Mouse (Mus musculus): Measurements from ENCODE around the gene Fam129b. TPM values are rescaled to one million over a fixed set of nuclear protein-coding genes. Genes with fewer than 3 reads are reported as not detected.

Gene Fam129b
- polyA plus RNA-seq, 1 experiment from 2014 or later = 47.9 TPM

DNA sequence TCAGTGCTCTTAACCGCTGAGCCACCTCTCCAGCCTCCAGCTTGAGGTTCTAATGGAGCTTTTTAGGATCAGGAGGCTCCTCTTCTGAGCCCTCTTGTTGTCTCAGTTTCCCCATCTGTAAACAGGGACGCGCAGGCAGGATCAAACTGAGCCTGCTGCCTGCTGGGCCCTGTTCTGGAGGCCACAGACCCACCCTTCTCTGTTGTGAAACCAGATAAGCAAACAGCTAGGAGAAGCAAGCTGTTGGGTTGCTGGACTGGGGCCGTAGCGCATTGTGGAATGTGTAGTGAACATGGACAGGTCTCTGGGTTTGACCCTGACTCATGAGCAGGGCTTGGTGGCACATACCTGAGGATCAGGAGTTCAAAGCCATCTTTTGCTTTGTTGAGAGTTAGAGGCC lies 28.7 kb downstream of the Fam129b start:
- Histone ChIP-seq H3K27me3 (ENCODE audit: low read depth, poor library complexity, severe bottlenecking) (no peaks in the 10 kb centered on the region), H3K27ac (no peak overlapping the region), H3K4me1 (peaks cover 43% of the 10 kb centered on the region), H3K4me3 (no peak overlapping the region), H3K9me3 (replicated peaks) (no peaks in the 10 kb centered on the region), H3K36me3 (peaks cover 23% of the 10 kb centered on the region)
- DNase-seq (ENCODE audit: low spot score) = no peak
- WGBS = 90% methylated on average over 5 of the region's 5 CpGs

DNA sequence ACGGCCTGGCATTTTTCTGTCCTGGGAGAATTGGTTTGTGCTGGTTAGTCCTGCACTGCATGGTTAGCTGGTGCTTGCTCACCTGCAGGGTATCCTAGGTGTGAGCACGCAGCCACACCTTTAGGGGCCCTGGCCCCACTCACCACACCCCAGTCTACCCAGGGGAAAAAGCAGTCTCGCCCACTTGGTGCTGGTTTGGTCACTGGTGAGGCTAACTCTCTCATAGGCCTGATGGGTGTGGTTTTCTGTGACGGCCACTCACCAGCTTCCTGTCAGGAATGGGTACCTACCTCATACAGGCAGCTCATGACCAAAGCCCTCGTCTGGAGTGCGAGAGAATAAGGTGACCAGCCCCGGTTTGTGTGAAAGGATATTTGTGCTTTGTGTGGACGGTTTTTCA lies 29.4 kb downstream of the Fam129b start:
- WGBS = 83% methylated on average over 8 of the region's 8 CpGs
- DNase-seq (ENCODE audit: low spot score) = no peak
- peaks cover 43% of the 10 kb centered on the region for H3K4me1 ChIP-seq
- no peaks in the 10 kb centered on the region for H3K27me3 ChIP-seq (ENCODE audit: low read depth, poor library complexity, severe bottlenecking)
- no peaks in the 10 kb centered on the region for H3K9me3 ChIP-seq (replicated peaks)
- H3K27ac ChIP-seq = no peak overlapping the region
- peaks cover 30% of the 10 kb centered on the region for H3K36me3 ChIP-seq
- H3K4me3 ChIP-seq = no peak overlapping the region

GRCm38 (mm10) chr2:32907442-32907841 lies 31.5 kb downstream of the Fam129b start:
- H3K4me3 ChIP-seq = no peak overlapping the region
- H3K9me3 ChIP-seq (replicated peaks) = no peaks in the 10 kb centered on the region
- no peak for DNase-seq (ENCODE audit: low spot score)
- 76% methylated on average over 8 of the region's 8 CpGs for WGBS
- H3K4me1 ChIP-seq = peaks cover 38% of the 10 kb centered on the region
- H3K27ac ChIP-seq = peak overlapping the region; percentile 81
- no peaks in the 10 kb centered on the region for H3K27me3 ChIP-seq (ENCODE audit: low read depth, poor library complexity, severe bottlenecking)
- peaks cover 42% of the 10 kb centered on the region for H3K36me3 ChIP-seq

DNA sequence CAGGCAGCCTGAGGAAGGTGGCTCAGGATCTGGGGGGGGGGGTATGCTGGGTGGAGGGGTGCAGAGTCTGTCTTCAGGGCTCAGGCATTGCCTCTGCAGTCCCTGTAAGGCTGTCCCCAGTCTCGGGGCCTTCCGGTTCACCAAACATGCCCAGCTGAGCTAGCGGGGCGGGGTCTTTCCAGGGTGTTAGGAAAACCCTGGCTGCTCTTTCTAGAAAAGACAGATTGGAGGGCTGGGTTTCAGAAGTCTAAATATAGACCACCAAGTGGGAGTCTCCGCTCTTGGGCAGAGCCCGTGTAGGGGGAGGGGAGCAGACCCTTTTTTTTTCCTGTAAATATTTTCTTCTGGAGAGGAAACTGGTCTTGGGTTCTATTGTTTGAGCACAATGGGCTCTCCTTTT lies 32.4 kb downstream of the Fam129b start:
- WGBS = 29% methylated on average over 6 of the region's 6 CpGs
- H3K36me3 ChIP-seq = peaks cover 47% of the 10 kb centered on the region
- no peak overlapping the region for H3K4me3 ChIP-seq
- H3K27ac ChIP-seq = peak overlapping the region; percentile 81
- no peak for DNase-seq (ENCODE audit: low spot score)
- no peaks in the 10 kb centered on the region for H3K27me3 ChIP-seq (ENCODE audit: low read depth, poor library complexity, severe bottlenecking)
- no peaks in the 10 kb centered on the region for H3K9me3 ChIP-seq (replicated peaks)
- H3K4me1 ChIP-seq = peaks cover 38% of the 10 kb centered on the region

GRCm38 (mm10) chr2:32908796-32909195 lies 32.9 kb downstream of the Fam129b start:
- Histone ChIP-seq H3K27ac (peak overlapping the region; percentile 81), H3K27me3 (ENCODE audit: low read depth, poor library complexity, severe bottlenecking) (no peaks in the 10 kb centered on the region), H3K36me3 (peaks cover 49% of the 10 kb centered on the region), H3K9me3 (replicated peaks) (no peaks in the 10 kb centered on the region), H3K4me1 (peaks cover 38% of the 10 kb centered on the region), H3K4me3 (no peak overlapping the region)
- no peak for DNase-seq (ENCODE audit: low spot score)
- WGBS = 69% methylated on average over 11 of the region's 11 CpGs

DNA sequence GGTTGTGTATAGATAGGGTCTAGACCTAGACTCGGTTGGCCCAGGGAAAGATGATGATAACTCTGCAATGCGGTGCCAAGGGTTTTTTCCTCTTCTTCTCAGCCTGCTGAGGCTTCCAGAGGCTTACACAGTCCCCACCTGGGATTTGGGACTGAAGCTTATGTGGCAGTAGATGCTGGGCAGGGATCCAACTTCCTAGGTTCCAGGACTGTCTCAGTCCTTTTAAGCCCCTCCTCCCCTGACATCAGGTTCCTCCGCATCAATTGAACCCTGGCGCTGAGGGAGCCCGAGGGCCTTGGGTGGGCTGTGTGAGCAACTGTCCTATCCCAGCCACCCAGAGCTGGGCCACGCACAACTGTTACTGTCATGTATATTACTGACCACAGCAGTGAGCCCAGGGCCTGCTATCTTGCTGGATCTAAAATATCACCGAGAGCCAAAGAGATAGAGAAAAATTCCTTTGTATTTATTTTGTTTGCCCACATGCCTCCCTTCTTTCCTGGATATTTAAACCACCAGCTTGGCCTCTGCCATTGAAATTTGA lies 35.8 kb downstream of the Fam129b start:
- DNase-seq (ENCODE audit: low spot score) = no peak
- Histone ChIP-seq H3K27ac (no peak overlapping the region), H3K9me3 (replicated peaks) (no peaks in the 10 kb centered on the region), H3K4me3 (no peak overlapping the region), H3K36me3 (peaks cover 52% of the 10 kb centered on the region), H3K27me3 (ENCODE audit: low read depth, poor library complexity, severe bottlenecking) (no peaks in the 10 kb centered on the region), H3K4me1 (peaks cover 46% of the 10 kb centered on the region)
- WGBS = 87% methylated on average over 7 of the region's 7 CpGs

- peaks cover 45% of the 10 kb centered on the region for H3K4me1 ChIP-seq
- DNase-seq (ENCODE audit: low spot score) = peak; percentile 88
- no peak overlapping the region for H3K27ac ChIP-seq
- H3K27me3 ChIP-seq (ENCODE audit: low read depth, poor library complexity, severe bottlenecking) = no peaks in the 10 kb centered on the region
- H3K9me3 ChIP-seq (replicated peaks) = no peaks in the 10 kb centered on the region
- H3K4me3 ChIP-seq = no peak overlapping the region
- peaks cover 52% of the 10 kb centered on the region for H3K36me3 ChIP-seq
- 31% methylated on average over 19 of the region's 19 CpGs for WGBS
Observed at GRCm38 (mm10) chr2:32912210-32912804, 36.4 kb downstream of the Fam129b start.

DNA sequence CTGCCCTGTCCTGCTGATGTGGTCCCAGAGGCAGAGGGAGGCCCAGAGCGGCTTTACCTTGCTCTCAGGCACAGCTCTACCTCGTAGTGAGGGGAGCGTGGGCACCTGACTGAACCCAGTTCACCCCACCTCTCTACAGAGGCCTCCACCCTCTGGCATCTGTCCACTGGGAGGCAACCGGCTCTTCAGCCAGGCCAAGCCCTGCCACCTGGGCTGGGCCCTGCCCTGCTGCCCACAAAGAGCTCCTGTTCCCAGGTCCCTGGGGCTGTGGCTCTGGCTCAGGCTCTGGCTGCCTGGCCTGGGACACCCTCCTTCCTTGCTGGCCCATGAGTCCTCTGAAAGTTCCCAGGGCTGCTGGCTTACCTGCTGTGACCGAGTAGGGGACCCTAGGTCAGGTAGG lies 38.4 kb downstream of the Fam129b start:
- DNase-seq (ENCODE audit: low spot score) = no peak
- no peak overlapping the region for H3K4me3 ChIP-seq
- H3K4me1 ChIP-seq = peaks cover 45% of the 10 kb centered on the region
- peak overlapping the region; percentile 88 for H3K27ac ChIP-seq
- H3K36me3 ChIP-seq = peaks cover 61% of the 10 kb centered on the region
- no peaks in the 10 kb centered on the region for H3K9me3 ChIP-seq (replicated peaks)
- no peaks in the 10 kb centered on the region for H3K27me3 ChIP-seq (ENCODE audit: low read depth, poor library complexity, severe bottlenecking)
- 78% methylated on average over 5 of the region's 5 CpGs for WGBS

DNA sequence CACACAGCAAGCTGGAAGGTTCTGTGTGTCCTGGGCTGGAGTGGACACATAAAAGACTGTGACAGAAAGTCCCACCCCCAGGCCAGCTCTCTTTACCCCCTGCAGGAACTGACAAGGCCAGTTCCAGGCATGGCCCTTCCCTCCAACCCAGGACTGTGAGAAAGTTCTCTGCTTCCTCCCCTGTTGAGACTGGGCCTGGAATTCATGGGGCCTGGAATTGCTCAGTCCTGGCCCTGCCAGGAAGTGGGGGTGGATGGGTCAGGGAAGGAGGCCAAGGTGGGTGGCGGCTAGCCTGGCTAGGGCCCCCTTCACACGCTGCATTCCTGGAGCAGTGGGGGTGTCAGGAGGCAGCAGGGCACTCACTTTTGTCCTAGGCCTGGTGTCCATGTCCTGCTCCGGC lies 39.0 kb downstream of the Fam129b start:
- Histone ChIP-seq H3K4me3 (no peak overlapping the region), H3K27me3 (ENCODE audit: low read depth, poor library complexity, severe bottlenecking) (no peaks in the 10 kb centered on the region), H3K36me3 (peaks cover 61% of the 10 kb centered on the region), H3K27ac (peak overlapping the region; percentile 88), H3K4me1 (peaks cover 48% of the 10 kb centered on the region), H3K9me3 (replicated peaks) (no peaks in the 10 kb centered on the region)
- peak; percentile 52 for DNase-seq (ENCODE audit: low spot score)
- 41% methylated on average over 3 of the region's 3 CpGs for WGBS

GRCm38 (mm10) chr2:32917526-32917925 lies 41.6 kb downstream of the Fam129b start:
- Histone ChIP-seq H3K27ac (peak overlapping the region; percentile 87), H3K4me1 (peaks cover 48% of the 10 kb centered on the region), H3K27me3 (ENCODE audit: low read depth, poor library complexity, severe bottlenecking) (no peaks in the 10 kb centered on the region), H3K9me3 (replicated peaks) (no peaks in the 10 kb centered on the region), H3K4me3 (no peak overlapping the region), H3K36me3 (peaks cover 68% of the 10 kb centered on the region)
- DNase-seq (ENCODE audit: low spot score) = no peak
- 88% methylated on average over 11 of the region's 11 CpGs for WGBS

DNA sequence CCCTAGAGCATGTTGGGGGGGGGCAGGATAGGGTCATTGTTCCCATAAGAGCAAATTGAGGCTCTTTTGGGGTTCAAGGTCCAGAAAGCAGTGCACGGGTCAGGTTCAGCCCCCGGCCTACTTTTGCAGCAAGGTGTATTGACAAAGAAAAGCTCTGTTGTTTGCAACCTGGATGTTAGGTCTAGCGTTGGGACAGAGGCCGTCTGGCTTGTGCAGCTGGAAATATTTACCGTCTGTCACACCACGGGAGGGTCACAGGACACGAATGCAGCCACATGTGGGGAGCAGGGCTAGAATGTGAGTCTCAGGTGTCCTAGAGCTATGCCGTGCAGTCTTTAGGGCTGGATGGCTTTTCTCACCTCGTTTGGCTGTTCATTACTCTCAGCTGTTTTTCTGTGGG lies 42.5 kb downstream of the Fam129b start:
- peak; percentile 67 for DNase-seq (ENCODE audit: low spot score)
- peak overlapping the region; percentile 87 for H3K27ac ChIP-seq
- WGBS = 48% methylated on average over 9 of the region's 9 CpGs
- no peak overlapping the region for H3K4me3 ChIP-seq
- peaks cover 69% of the 10 kb centered on the region for H3K36me3 ChIP-seq
- no peaks in the 10 kb centered on the region for H3K9me3 ChIP-seq (replicated peaks)
- peaks cover 48% of the 10 kb centered on the region for H3K4me1 ChIP-seq
- H3K27me3 ChIP-seq (ENCODE audit: low read depth, poor library complexity, severe bottlenecking) = no peaks in the 10 kb centered on the region

- H3K27me3 ChIP-seq (ENCODE audit: low read depth, poor library complexity, severe bottlenecking) = no peaks in the 10 kb centered on the region
- WGBS = 93% methylated on average over 7 of the region's 7 CpGs
- H3K4me3 ChIP-seq = no peak overlapping the region
- peaks cover 34% of the 10 kb centered on the region for H3K4me1 ChIP-seq
- H3K27ac ChIP-seq = no peak overlapping the region
- no peaks in the 10 kb centered on the region for H3K9me3 ChIP-seq (replicated peaks)
- no peak for DNase-seq (ENCODE audit: low spot score)
- H3K36me3 ChIP-seq = peaks cover 77% of the 10 kb centered on the region
Observed at GRCm38 (mm10) chr2:32921235-32921634, 45.3 kb downstream of the Fam129b start.

DNA sequence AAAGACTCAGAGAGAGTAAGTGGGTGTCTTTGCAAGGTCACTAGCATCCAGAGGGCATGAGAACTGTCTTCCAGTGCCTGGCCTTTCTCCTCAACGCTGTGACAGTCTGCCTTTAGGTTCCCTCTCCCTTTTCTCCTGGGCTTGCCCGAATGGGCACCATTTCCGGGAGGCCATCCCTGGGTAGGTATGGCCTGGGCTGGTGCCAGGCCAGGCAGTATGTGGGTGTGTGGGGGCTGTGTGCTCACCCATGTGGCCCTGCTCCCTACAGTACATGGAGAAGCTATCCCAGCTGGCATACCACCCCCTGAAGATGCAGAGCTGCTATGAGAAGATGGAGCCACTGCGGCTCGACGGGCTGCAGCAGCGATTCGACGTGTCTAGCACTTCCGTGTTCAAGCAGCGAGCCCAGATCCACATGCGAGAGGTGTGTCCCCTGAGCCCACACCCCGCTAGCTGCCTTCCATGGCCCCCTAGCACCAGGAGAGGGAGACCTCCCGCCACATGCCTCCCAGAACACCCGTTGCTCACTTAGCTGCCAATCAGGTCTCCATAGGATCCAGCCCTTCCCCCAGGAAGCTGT lies 46.0 kb downstream of the Fam129b start:
- Histone ChIP-seq H3K36me3 (peaks cover 75% of the 10 kb centered on the region), H3K27ac (peak overlapping the region; percentile 7; the same call in 1 of the 2 replicates), H3K27me3 (ENCODE audit: low read depth, poor library complexity, severe bottlenecking) (no peaks in the 10 kb centered on the region), H3K4me3 (no peak overlapping the region), H3K4me1 (peaks cover 34% of the 10 kb centered on the region), H3K9me3 (replicated peaks) (no peaks in the 10 kb centered on the region)
- no peak for DNase-seq (ENCODE audit: low spot score)
- 92% methylated on average over 15 of the region's 15 CpGs for WGBS
